Mouse (Mus musculus): ENCODE data around the gene Tnrc18. TPM values are rescaled to one million over a fixed set of nuclear protein-coding genes. Genes with fewer than 3 reads are reported as not detected.
"Not testable (repeated sequence)": the region's sequence is repeated elsewhere in the genome, so short reads cannot be mapped to it uniquely, and the experiment has no call there.

Tnrc18 gene
- 10 to 100 TPM; 36.2 to 37.1 TPM for total RNA-seq (2021)
- long read RNA-seq, experiment 1, partial matches to known transcripts = 1 of 3 reads
- long read RNA-seq, experiment 1, other reads (novel, unspliced or antisense) = 2 of 3 reads
- long read RNA-seq, experiment 2, partial matches to known transcripts = 0 of 1 reads
- long read RNA-seq, experiment 2, other reads (novel, unspliced or antisense) = 1 of 1 reads

DNA sequence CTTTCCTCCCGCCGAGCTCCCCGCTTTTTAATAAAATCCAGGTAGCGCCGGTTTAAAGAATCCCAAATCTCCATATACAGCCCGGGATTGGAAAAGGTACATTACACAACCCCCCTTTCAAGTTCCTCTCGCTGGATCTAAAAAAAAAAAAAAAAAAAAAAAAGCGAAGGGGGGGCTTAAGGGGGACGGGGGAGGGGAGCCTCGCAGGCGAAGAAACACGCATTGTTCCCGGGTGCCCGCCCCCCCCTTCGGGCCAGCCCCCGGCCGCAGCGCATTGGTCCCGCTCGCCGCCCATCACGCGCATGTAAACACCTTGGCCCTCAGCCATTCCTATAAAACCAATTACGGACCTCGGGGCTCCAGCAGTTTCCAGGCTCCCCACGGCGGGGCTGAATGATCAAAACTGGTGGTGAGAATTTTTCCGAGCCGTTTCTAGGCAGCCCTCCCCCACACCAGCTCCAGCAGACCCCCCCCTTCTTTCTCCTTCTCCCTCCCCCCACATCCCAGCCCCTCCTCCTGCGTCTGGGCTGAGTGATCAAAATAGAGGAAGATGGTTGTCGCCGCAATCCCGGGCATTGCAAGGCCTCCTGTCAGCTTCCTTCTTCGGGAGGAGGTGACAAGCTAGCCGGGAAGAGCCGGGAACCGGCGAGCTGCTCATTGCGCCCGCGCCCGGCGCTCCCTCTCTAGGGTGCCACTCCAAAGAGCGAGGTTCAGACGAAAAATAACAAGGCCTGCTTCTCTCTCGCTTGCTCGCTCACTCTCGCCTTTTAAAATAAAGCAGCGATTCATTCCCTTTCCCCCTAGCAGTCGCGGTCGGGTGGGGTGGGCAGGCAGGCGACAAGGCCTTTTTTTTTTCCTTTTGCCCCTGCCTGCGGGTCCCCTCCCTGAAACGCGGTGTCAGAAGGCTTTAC lies at the start of gene Tnrc18:
Gene Tnrc18 (minus strand): TSS at position 139 of the 911 bp plus-strand sequence.
- DNase-seq = peak; percentile 99
- intact Hi-C loops (cut with DNase I; ENCODE audit: low total_unique reads) = no loop called here

DNA sequence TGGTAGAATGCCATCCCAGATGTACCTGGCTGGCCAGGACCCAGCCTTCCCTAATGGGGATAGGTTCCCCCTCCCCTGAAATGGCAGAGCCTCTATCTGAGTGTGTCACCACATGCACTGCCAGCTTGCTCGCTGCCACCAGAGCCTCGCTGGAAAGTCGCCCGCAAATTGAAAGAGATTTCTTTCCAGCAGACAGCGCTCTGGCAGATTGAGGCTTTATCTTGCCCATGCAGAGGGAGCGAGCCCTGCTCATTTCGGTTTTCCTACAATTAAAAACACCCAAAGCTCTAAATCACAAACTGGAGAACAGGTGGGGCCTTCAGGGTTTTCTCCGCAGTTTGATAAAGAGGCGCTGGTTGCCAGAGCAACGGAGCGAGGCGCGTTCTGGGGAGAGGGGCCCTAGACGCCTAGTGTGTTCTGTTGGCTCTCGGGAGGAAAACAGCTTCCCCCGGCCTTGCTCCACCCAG lies 40.3 kb upstream of the Tnrc18 start:
- DNase-seq = peak; percentile 43
- intact Hi-C loops (cut with DNase I; ENCODE audit: low total_unique reads) = no loop called here

DNA sequence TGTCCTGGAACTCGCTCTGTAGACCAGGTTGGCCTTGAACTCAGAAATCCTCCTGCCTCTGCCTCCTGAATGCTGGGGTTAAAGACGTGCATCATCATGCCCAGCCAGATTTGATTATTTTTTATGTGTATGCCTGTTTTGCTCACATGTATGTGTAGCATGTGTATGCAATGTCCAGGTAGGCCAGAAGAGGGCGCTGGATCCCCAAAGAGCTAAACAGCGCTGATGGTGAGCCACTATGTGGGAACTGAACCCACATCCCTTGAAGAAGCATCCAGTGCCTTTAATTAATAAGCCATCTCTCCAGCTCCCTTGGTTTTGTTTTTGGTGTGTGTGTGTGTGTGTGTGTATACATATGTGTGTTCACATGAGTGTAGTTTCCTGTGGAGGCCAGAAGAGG lies 38.9 kb upstream of the Tnrc18 start:
- intact Hi-C loops (cut with DNase I; ENCODE audit: low total_unique reads) = no loop called here
- DNase-seq = no peak

DNA sequence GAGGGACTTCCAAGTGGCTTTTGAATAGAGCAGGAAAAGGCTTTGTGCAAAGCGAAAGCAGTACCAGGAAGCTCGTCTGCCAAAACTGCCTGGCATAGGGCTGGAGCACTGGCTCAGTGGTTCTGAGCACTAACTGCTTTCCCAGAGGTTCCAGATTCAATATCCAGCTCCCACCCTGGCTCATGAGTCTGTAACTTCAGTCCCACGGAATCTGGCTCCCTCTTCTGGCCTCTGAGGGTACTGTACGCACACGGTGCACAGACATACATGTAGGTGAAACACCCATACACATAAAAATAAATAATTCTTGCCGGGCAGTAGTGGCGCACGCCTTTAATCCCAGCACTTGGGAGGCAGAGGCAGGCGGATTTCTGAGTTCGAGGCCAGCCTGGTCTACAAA lies 37.4 kb upstream of the Tnrc18 start:
- intact Hi-C loops (cut with DNase I; ENCODE audit: low total_unique reads) = no loop called here

DNA sequence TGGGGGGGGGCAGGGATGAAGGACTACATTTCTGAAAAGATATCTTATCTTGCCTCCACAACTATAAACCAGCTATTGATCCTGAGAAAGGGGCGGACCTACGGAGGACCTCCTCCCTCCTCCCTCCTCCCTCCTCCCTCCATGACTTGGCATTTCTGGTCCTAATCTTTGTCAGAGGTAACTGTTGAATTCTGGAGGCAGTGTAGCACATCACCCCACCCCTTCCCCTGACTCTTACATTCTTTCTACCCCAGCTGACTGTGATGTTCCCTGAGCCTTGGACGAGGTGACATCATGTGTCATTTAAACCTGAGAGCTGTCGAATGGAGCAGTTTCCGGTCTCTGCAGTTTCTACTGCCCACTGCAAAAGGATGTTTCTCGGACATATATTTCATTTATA lies 36.1 kb upstream of the Tnrc18 start:
- no peak for DNase-seq
- intact Hi-C loops (cut with DNase I; ENCODE audit: low total_unique reads) = no loop called here

More for the DNA sequence above, 37.4 kb upstream of the Tnrc18 start:
- peak; percentile 49 for DNase-seq

DNA sequence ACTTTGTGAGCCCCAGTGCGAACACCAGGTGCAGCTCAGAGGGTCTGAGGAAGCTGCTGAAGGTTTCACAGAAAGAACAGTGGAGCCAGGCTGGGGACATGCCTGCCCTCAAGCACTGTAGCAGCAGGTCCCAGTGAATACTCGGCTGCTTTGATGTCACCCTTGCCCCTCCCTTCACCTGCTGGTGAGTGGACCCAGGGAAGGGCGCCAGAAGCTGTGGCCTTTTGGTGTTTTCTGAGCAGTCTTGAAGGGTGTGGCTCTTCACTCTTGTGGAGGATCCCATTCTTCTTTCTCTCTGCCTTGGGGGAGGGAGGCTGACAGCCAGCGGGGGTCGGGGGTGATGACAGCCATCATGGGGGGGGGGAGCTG lies 34.2 kb upstream of the Tnrc18 start:
- intact Hi-C loops (cut with DNase I; ENCODE audit: low total_unique reads) = no loop called here
- DNase-seq = no peak

DNA sequence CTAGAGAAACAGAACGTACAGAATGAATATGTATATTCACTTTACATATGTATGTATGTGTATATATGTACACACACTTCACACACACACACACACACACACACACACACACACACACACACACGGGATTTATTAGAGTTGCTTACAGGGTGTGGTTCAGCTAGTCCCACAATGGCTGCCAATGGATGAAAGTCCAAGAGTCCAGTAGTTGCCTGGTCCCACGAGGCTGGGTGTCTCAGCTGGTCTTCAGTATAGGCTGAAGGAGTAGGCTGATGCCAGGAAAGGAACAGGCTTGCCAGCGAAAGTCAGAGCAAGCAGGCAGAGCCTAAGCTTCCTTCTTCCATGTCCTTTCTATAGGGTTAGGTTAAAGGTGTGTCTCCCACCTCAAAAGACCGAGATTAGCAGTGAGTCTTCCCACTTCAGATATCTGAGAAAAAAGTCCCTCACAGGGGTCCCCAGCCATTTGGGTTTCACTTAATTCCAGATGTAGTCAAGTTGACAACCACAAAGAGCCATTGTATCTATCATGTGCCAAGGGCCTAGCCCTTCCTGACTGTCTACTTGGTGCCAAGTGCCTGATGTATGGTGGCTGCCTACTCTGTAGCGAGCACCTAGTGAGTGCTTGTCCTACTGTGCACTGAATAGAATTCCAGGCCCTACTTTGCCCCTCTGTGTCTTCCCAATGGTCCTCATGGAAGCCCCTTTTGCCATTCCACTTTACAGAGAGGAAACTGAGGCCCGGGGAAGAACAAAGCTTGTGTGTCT lies 33.6 kb upstream of the Tnrc18 start:
- intact Hi-C loops (cut with DNase I; ENCODE audit: low total_unique reads) = no loop called here

DNA sequence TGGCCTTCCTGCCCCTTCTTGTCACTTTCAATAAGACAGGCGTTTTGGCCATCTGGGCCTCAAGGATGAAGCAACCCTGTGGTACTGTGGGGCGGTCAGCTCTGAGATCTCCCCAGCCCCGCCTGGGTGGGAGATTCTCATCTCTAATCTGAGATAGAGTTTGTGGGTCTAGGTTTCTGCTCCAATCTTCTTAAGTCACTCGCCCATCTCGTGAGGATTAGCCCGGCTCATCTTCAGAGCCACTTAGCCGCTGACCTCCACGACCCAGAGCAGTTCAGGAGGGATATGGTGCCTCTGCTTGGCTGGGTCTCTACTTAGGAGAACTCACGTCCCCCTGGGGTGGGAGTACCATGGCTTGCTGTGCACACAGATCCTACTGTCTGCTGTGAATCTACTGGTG lies 33.0 kb upstream of the Tnrc18 start:
- DNase-seq = no peak
- intact Hi-C loops (cut with DNase I; ENCODE audit: low total_unique reads) = no loop called here

More for the DNA sequence above, 33.6 kb upstream of the Tnrc18 start:
- no peak for DNase-seq

DNA sequence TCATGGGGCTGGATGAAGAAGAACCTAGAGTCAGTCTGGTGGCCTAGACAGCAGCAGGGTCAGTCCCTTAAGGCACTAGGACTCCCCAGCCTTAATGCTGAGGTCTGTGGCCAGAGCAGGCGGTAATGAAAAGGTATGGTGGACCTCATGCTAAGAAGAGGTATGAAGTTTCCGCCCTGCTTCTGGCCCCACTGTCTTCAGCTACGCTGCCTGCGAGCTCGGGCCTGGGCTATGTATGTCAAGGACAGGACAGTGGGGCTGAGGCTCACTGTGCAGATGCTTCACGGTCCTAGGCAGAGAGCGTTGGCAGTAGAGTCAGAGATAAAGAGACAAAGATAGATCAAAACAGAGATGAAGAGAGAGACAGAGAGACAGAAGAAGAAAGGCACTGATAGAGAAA lies 31.4 kb upstream of the Tnrc18 start:
- no peak for DNase-seq
- intact Hi-C loops (cut with DNase I; ENCODE audit: low total_unique reads) = no loop called here

DNA sequence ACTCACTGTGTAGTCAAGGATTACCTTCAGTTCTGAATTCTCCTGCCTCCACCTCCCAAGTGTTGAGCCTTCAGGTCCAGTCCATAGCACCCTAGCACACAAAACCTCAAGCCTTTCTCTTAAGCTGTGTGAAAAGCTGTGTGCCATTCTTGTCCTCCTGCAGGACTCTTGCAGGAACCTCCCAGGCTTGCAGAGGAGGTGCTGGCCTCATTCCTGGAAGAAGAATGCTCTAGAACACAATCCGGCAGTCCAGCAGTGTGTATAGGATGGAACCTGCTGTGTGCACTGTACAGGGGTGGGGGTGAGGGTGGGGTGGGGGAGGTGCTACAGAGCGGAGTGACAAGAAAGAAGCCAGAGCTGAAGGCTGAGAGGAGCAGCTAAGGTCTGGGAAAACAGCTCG lies 30.7 kb upstream of the Tnrc18 start:
- intact Hi-C loops (cut with DNase I; ENCODE audit: low total_unique reads) = no loop called here
- no peak for DNase-seq

DNA sequence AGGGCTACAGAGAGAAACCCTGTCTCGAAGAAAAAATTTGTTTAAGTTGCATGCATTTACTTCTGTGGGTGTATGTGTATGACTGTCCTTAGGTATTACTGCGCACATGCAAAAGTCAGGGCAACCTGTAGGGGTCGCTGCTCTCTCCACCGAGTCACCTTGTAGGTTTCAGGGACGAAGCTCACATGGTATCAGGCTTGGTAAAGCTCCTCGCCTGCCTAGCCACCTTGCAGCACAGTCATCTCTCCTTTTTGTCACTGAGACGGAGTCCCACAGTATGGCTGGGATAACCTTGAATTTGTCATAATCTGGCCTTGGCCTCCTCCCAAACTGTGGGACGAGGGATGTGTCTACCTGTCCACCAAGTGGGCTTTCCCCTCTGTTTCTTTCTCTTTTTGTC lies 27.0 kb upstream of the Tnrc18 start:
- DNase-seq = no peak
- intact Hi-C loops (cut with DNase I; ENCODE audit: low total_unique reads) = no loop called here

DNA sequence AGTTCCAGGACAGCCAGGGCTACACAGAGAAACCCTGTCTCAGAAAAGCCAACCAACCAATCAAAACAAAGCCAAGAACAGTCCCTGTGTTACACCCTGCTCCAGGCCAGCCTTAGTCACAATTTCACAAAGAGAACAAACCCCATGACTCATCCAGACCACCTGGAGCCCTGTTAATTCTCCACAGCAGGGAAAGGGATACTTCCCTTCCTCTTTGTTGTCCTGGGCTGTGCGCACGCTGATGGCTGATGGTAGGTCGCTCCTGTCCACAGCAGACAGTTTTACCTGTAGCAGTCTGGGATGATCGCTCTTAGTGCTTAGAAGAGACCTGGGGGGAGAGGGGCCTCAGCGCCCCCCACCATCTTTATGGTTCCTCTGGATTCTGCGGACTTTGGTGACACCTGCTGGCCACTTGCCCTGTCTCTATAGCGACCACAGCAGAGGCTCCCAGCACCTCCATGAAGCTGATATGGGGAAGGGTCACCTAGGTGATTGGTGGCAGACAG lies 24.7 kb upstream of the Tnrc18 start:
- intact Hi-C loops (cut with DNase I; ENCODE audit: low total_unique reads) = no loop called here
- DNase-seq = no peak

DNA sequence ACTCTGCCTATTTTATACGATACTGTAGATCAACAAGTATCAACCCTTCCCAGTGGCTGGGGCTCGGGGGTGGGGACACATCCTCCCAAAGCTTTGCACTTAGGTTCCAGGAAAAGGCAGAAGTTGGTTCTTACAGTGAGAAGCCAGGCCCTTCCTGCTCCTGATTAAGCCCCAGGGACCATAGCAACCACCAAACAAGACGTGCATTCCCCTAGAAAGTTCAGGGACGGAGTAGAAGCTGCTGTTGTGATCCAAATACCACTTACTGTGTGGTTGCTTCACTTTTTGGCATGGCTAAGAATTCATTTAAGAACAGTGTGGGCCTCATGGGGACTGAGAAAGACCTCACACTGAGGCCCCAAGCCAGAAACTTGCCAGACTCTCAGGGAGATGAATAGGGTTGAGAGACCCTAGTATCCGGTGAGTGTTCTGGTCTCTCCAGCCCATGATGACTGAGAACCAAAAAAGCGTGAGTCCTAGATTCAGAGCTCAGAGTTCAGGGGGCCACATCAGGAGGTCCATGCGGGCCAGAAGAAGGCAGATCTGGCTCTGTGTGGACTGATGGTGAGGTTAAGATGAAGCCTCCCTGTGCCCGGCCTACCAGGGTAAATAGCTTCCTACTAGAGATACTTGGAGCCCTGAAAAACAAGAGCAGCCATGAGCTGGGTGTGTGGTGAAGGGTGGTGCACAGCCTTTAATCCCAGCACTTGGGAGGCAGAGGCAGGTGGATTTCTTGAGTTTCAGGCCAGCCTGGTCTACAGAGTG lies 24.1 kb upstream of the Tnrc18 start:
- no peak for DNase-seq

DNA sequence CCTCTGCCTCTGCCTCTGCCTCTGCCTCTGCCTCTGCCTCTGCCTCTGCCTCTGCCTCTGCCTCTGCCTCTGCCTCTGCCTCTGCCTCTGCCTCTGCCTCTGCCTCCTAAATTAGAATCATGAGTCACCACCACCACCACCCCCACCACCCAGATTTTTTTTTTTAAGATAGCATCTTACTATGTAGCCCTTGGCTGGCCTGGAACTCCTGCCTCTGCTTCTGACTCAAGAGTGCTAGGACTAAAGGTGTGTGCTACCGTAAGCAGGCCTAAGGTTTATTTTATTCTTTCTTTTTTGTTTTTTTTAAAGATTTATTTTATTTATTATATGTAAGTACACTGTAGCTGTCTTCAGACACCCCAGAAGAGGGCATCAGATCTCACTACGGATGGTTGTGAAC lies 20.0 kb upstream of the Tnrc18 start:
- DNase-seq; intact Hi-C loops (cut with DNase I; ENCODE audit: low total_unique reads): not testable (repeated sequence)

More for the DNA sequence above, 24.1 kb upstream of the Tnrc18 start:
- intact Hi-C loops (cut with DNase I; ENCODE audit: low total_unique reads) = no loop called here

DNA sequence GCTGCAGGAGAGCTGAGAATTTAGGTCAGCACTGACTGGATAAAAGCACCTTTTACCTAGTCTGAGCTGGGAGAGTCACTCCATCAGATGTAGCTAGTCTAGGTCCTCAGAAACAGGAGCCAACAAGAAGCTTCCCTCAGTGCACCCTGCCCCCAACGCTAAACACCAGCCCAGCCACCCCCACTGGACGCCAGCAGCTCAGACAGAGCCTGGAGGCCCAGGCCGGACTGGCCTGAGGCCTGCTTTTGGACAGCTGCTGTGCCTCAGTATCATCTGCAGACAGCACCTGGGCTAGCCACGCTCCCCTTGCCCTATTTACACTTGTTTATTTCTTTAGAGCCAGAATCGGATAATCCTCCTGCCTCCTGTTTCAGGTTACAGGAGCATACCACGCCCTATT lies 19.4 kb upstream of the Tnrc18 start:
- DNase-seq = no peak
- intact Hi-C loops (cut with DNase I; ENCODE audit: low total_unique reads) = no loop called here

DNA sequence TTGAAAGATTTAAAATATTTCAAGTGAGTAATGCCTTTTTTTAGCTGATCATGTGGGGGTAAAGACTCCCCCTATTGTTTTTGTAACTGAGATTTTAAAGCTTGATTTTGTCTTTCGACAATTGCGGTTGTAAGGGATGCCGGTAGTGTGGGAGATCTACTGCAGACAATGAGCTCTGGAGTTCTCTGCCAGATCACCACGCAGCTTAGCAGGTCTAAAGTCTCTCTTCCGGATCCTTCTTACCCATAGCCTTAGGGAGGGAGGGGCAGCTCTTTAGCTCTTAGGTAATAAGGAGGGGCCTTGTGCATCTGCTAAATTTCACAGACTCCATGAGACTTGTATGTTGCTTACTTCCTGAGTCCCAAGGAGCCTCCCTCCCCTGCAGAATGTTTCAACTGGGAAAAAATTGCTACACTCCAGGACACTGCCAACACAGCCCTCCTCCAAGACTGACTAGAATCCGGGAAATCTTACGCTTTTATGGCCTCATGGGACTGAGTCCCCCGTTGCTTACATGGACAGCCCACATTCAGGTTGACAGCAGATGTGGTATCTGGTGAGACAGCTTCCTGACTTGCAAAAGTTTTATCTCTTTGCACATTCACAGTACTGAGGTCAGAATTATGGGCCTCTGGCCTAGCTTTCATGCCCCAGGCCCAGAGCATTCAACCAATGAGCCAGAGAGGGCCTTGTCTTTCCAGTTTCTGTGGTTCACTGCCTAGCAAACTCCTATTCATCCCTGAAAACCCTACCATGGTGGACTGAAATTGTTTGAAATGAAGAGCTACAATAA lies 16.4 kb upstream of the Tnrc18 start:
- intact Hi-C loops (cut with DNase I; ENCODE audit: low total_unique reads) = no loop called here
- no peak for DNase-seq

DNA sequence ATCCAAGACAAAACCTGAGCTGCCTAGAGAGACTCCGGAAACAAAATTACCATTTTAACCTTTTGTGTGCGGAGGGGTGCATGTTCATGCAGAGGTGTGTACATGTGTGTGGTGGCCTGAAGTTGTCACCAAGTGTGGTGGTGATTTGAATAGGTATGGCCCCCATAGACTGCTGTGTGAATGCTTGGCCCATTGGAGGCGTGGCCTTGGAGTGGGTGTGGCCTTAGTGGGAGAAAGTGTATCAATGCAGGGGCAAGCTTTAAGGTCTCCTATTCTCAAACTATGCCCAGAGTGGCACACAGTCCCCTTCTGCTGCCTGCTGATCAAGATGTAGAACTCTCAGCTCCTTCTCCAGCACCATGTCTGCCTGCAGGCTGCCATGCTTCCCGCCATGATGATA lies 8.7 kb upstream of the Tnrc18 start:
- DNase-seq = no peak
- intact Hi-C loops (cut with DNase I; ENCODE audit: low total_unique reads) = no loop called here

DNA sequence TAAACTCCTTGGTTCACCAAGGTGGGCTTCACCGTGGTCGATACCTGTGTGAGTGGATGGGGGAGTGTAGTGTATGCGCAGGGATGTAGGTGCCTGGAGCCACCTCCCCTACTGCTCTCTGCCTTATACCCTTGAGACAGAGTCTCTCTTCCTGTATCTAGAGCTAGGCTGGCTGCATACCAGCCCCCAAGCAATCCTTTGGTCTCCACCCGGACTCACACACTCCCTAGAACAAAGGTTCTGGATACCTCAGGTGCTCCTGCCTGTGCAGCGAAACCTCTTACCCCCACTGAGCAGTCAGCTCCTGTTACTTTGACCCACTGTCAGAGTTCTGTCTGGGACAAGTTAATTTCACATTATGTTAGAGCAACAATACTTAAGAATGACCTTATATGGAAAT lies 8.2 kb upstream of the Tnrc18 start:
- DNase-seq = no peak
- intact Hi-C loops (cut with DNase I; ENCODE audit: low total_unique reads) = no loop called here

DNA sequence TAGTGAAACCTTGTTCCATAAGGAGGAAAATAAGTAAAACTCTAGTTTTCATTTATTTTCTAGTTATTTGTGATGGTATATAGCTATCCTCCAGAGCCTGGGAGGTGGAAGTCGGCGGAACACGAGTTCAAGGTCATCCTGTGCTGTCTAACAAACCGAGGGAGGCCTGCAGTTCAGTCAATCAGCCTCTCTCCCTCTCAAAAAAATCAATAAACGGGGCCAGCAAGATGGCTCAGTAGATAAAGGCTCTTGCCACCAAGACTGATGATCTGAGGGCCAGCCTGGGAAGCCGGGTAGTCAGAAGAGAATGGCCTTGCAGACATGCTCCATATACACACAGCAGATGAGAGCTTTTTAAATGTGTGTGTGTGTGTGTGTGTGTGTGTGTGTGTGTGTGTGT lies 6.6 kb upstream of the Tnrc18 start:
- DNase-seq = no peak
- intact Hi-C loops (cut with DNase I; ENCODE audit: low total_unique reads) = no loop called here

Data from gastrocnemius, postnatal 14 days (tissue).